Comparison of ENCODE assay signal across 8 mouse cellular contexts in the genomic region with DNA sequence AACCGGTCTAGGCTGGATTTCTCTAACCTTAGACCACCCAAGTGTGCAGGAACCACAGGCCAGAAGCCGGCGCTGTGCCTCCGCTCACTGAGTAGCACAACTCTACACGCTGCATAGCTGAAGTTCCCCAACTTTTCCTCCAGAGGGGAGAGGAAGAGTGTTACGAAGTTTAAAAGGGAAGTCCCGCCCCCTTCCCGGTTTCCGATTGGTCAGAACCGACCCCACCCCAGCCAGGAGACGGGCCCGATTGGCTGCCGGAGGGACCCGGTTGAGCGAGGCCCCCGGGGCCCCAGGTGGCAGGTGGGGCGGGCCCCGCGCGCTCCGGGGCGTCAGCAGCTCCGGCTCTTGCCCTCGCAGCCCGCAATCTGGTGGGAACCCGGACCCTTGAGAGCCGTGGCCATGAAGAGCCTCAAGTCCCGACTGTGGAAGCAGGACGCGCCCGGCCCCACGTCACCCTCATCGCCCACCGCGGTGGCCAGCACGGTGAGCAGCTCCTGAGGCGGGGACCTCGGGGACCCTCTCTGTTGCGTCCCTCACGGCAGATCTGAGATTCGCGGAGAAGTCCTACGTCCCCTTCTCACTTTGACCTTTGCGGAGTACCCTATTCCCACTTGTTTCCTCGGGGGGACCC. TPM values are rescaled to one million over a fixed set of nuclear protein-coding genes. Genes with fewer than 3 reads are reported as not detected.
A peak's percentile ranks its signal among the peaks of the same experiment; 100 is the strongest.
DNase-seq lines count a peak whose midpoint lies in the region; TF ChIP-seq lines count a peak whose summit lies in the region.

A gene (plus strand): TSS at position 333 of the 631 bp plus-strand sequence.

- H3K27me3 ChIP-seq in cerebellum, adult 2 months (ENCODE audit: control insufficient read depth, insufficient read depth, low read length) = no peaks in the 10 kb centered on the region; the same call in 1 of the 2 replicates

- H3K4me1 ChIP-seq in cerebellum, adult 2 months (ENCODE audit: control insufficient read depth, insufficient read depth, low read length) = peaks cover 3% of the 10 kb centered on the region; the same call in 1 of the 2 replicates

- TF ChIP-seq CTCF in cerebellum, adult 2 months (IDR thresholded peaks at IDR 0.05; ENCODE audit: borderline replicate concordance, insufficient read depth, low read depth, low read length) = no peak
- TF ChIP-seq CTCF in layer of hippocampus, adult 2 months (conservative IDR thresholded peaks at IDR 0.05) = peak; percentile 76

- intact Hi-C loops in heart, postnatal 36 days (cut with DNase I) = loop anchor here (1.0 to 2.0 kb wide), 3 partner anchors 24 to 64 kb away; no protein-coding TSS in a partner anchor

- H3K4me3 ChIP-seq in cerebellum, adult 2 months (replicated peaks; ENCODE audit: insufficient read depth, low read depth, low read length) = peak within 1 kb of the TSS; percentile 63
- H3K4me3 ChIP-seq in layer of hippocampus, adult 2 months = peak within 1 kb of the TSS; percentile 80

- no peak for TF ChIP-seq POLR2A in cerebellum, adult 2 months (IDR thresholded peaks at IDR 0.05; ENCODE audit: borderline replicate concordance, insufficient read depth, low read length)

- H3K27ac ChIP-seq in cerebellum, adult 2 months (ENCODE audit: insufficient read depth, low read length) = no peak within 1 kb of the TSS
- H3K27ac ChIP-seq in layer of hippocampus, adult 2 months = peak within 1 kb of the TSS; percentile 68; the same call in 1 of the 2 replicates

- under 1% methylated on average over 45 of the region's 45 CpGs for WGBS in cerebellum, adult 2 months

- DNase-seq in MN1 (ENCODE audit: low spot score) = peak; percentile 90
- peak; percentile 69 to 73 for DNase-seq in cerebellum, adult 2 months
- DNase-seq in forelimb bud, embryonic 11.5 days (ENCODE audit: low read depth, low spot score) = peak; percentile 96
- DNase-seq in heart, postnatal 36 days = peak; percentile 93 to 94
- DNase-seq in layer of hippocampus, adult 2 months (ENCODE audit: low spot score in 2 of 2) = peak; percentile 61 to 79
- DNase-seq in lung, adult 18-20 months = peak; percentile 94 to 97
- peak; percentile 87 for DNase-seq in ovary, postnatal 10 days (ENCODE audit: low spot score)
- DNase-seq in thymus, postnatal 10 days (ENCODE audit: low spot score in 2 of 2) = peak; percentile 55

RNA-seq across cellular contexts. Expression of the gene that starts here (rescaled TPM):
- 6.7 TPM in 2 replicates for polyA plus RNA-seq in cerebellum, adult 2 months (2012; rRNA removed)
- 10 to 100 TPM; 49.7 to 51.1 TPM for total RNA-seq in heart, postnatal 36 days (2021)
- total RNA-seq in layer of hippocampus, adult 2 months (2021) = 1 to 10 TPM; 6.8 to 6.9 TPM

Comparison
In these comparisons a context has a peak if more than half of its experiments do, and no peak if none do; other contexts are left out.
1. RNA of the gene that starts here (total RNA-seq): 49.7 to 51.1 TPM in heart, postnatal 36 days; 6.8 to 6.9 TPM in layer of hippocampus, adult 2 months; every median in the first group is over 4 times any median in the second.
2. Peak in every context shown above with its lines, with median percentiles within 50 percentile points of each other: DNase-seq.